Mouse (Mus musculus) natural killer cell, adult 2 months (primary cell): ENCODE data around the gene Amy2a4.
"Not testable (repeated sequence)": the region's sequence is repeated elsewhere in the genome, so short reads cannot be mapped to it uniquely, and the experiment has no call there.

Source experiments
- DNase-seq, 2 experiments: peaks; one replicate each; pipeline ENCODE4 v3.0.0; 2022; ENCODE audit warnings: low spot score in 2 of 2

The Amy2a4 gene

DNA sequence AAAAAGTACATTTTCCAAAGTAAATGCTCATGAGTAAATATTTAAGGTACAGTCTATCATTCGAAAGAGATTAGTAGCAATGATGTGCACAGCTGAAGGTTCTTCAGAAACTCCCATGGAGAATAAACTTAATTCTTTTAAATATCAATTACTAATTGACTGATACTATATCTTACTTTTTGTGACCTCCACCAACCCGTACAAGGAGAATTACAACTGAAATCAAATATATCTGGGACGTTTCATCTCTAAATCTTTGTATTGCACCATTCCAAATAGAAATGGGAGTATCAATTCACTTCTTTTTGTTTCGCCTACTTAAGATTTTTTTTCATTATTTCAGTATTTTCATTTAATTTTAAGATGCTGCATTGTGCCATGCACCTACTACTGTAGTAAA is at the start of gene Amy2a4:
TSS of gene Amy2a4 (minus strand) at position 101 of the 400 bp plus-strand sequence.
- not testable (repeated sequence) for DNase-seq

DNA sequence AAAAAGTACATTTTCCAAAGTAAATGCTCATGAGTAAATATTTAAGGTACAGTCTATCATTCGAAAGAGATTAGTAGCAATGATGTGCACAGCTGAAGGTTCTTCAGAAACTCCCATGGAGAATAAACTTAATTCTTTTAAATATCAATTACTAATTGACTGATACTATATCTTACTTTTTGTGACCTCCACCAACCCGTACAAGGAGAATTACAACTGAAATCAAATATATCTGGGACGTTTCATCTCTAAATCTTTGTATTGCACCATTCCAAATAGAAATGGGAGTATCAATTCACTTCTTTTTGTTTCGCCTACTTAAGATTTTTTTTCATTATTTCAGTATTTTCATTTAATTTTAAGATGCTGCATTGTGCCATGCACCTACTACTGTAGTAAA is 32.7 kb upstream of the Amy2a4 start, which contains the start of gene Amy2a3:
TSS of gene Amy2a3 (minus strand) at position 101 of the 400 bp plus-strand sequence.
- DNase-seq: not testable (repeated sequence)

- DNase-seq: not testable (repeated sequence)
Observed at GRCm38 (mm10) chr3:113312937-113313336, 21.7 kb upstream of the Amy2a4 start.

DNA sequence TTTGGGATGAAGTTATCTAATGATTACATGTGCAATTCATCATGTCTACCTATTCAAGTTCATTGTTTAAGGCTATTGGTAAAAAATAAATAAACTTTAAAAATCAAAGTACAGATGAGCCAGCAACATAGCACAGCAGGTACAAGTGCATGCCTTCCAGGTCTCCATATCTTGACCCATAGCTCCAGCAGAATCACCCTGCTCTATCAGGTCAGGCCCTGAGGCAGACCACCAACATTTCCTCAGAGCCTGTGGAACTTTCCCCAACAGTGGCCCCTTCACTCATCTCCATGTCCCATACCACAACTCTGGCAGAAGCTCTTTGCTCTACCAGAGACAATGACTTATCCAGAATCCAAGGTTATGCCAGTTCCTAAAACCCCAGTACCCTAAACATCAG is 11.0 kb downstream of the Amy2a4 start:
- not testable (repeated sequence) for DNase-seq

DNA sequence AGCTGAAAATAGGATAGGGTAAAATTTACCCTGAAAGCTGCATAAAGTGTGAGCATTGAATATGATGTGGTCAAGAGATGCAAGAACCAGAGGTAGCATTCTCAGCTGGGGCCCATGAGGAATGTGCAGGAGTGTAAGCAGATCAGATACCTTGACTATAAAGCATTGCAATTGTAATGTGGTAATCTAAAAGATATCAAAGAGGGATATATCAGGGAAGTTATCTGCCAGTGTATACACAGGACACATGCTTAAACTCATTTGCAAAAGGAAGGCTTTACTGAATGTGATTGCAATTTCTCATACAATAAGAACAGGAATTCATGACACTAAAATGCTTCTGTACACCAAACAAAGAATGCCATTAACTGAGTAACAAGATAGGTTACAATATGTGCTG is 11.7 kb downstream of the Amy2a4 start:
- DNase-seq: not testable (repeated sequence)

- not testable (repeated sequence) for DNase-seq
Observed at GRCm38 (mm10) chr3:113258737-113259136, 32.5 kb downstream of the Amy2a4 start, which contains the start of gene Amy2a5. Gene Amy2a5, minus strand, starts transcription at chr3:113258837.
